Mouse (Mus musculus): ENCODE results near the gene CK137956. TPM values are rescaled to one million over a fixed set of nuclear protein-coding genes. Genes with fewer than 3 reads are reported as not detected.
A peak's percentile ranks its signal among the peaks of the same experiment; 100 is the strongest.

The CK137956 gene
- polyA plus RNA-seq, 1 experiment from 2014 or later, result 1.3 TPM

DNA sequence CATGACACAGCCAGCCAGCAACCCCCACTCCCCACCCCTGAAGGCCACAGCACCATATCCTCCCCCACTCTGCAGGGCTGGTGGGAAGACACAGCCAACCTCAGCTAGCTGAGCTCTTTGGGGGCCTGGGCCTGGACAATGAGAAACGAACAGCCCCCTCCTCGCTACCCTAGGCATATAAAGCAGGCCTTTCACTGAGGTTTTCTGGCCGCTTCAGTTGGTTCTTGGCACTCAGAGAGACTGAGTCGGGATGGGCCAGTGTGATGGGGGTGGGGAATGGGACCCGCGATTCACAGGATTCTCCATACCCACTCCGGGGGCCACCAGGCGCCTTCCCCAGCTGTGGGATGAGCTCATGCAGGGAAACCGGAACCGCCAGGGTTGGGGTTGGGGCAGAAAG is 15.1 kb upstream of the CK137956 start:
- H3K4me1 ChIP-seq (replicated peaks), result peaks cover 45% of the 10 kb centered on the region
- no peaks in the 10 kb centered on the region for H3K27me3 ChIP-seq
- H3K9ac ChIP-seq, result peak overlapping the region; percentile 59
- H3K27ac ChIP-seq (replicated peaks), result peak overlapping the region; percentile 91
- no peaks in the 10 kb centered on the region for H3K9me3 ChIP-seq
- 8% methylated on average over 10 of the region's 10 CpGs for WGBS
- H3K4me2 ChIP-seq, result peak overlapping the region; percentile 68
- H3K36me3 ChIP-seq, result no peaks in the 10 kb centered on the region
- ATAC-seq (ENCODE audit: low FRiP score, low read depth), result peak; percentile 83
- H3K4me3 ChIP-seq, result peak overlapping the region; percentile 51

DNA sequence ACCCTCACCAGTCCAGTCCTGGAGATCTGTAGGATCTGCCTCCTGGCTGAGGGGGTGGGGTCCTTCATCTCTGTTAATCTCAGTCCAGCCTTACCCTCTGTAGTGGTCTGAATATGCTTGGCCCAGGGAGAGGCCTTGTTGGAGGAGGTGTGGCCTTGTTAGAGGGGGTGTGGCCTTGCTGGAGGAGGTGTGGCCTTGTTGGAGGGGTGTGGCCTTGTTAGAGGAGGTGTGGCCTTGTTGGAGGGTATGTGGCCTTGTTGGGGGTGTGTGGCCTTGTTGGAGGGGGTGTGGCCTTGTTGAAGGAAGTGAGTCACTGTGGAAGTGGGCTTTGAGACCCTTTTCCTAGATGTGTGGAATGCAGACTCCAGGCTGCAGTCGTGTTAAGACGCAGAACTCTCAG is 13.7 kb upstream of the CK137956 start:
- H3K4me3 ChIP-seq, result no peak overlapping the region
- peaks cover 30% of the 10 kb centered on the region for H3K4me1 ChIP-seq (replicated peaks)
- no peak for ATAC-seq (ENCODE audit: low FRiP score, low read depth)
- H3K4me2 ChIP-seq, result no peak overlapping the region
- H3K27me3 ChIP-seq, result no peaks in the 10 kb centered on the region
- no peaks in the 10 kb centered on the region for H3K36me3 ChIP-seq
- H3K9me3 ChIP-seq, result no peaks in the 10 kb centered on the region
- H3K9ac ChIP-seq, result no peak overlapping the region
- 91% methylated on average over 2 of the region's 2 CpGs for WGBS
- H3K27ac ChIP-seq (replicated peaks), result no peak overlapping the region

DNA sequence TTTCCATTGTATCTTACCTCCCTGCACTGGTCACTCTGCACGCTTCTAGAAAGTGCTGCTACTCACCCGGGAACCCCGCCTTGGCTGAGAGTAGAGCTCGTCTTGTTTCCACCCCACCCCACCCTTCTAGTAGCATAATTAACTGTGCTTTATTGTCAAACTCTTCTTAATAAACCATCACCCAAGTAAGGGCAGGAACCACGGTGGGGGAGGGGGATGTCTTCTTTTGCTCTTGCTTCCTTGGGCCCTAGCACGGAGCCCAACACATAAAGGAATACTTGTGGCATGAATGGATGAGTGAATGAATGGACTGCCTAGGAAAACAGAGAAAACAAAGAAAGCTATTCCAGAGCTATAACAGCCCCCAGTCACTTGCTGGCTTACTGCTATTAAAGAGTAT is 10.4 kb upstream of the CK137956 start:
- WGBS, result 37% methylated on average over 6 of the region's 6 CpGs
- no peaks in the 10 kb centered on the region for H3K9me3 ChIP-seq
- H3K27ac ChIP-seq (replicated peaks), result no peak overlapping the region
- no peak overlapping the region for H3K9ac ChIP-seq
- no peak for ATAC-seq (ENCODE audit: low FRiP score, low read depth)
- H3K36me3 ChIP-seq, result no peaks in the 10 kb centered on the region
- H3K27me3 ChIP-seq, result no peaks in the 10 kb centered on the region
- peaks cover 9% of the 10 kb centered on the region for H3K4me1 ChIP-seq (replicated peaks)
- no peak overlapping the region for H3K4me2 ChIP-seq
- no peak overlapping the region for H3K4me3 ChIP-seq

DNA sequence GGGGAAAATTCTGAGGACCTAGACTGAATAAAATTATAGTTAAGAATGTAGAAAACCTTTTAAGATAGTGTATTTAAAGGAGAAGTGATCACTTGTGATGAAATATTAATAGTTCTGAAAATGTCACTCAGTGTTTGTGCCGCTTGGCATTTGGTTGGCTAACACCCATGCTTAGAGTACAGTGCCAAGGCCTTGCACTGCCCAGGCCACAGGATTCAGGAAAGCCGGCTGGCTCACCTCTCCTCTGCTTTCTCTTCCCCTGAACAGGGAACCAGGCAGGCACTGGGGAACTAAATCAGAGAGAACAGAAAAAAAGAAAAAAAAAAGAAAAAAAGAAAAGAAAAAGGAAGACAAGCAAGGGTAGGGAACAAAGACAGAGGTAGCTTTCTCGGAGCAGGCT is 2.2 kb upstream of the CK137956 start:
- no peak overlapping the region for H3K4me3 ChIP-seq
- ATAC-seq (ENCODE audit: low FRiP score, low read depth), result no peak
- H3K9ac ChIP-seq, result no peak overlapping the region
- H3K27me3 ChIP-seq, result peaks cover 12% of the 10 kb centered on the region; the same call in 1 of the 2 replicates
- WGBS, result 85% methylated on average over 3 of the region's 3 CpGs
- H3K9me3 ChIP-seq, result no peaks in the 10 kb centered on the region
- H3K27ac ChIP-seq (replicated peaks), result no peak overlapping the region
- H3K36me3 ChIP-seq, result no peaks in the 10 kb centered on the region
- no peak overlapping the region for H3K4me2 ChIP-seq
- H3K4me1 ChIP-seq (replicated peaks), result peaks cover 13% of the 10 kb centered on the region

DNA sequence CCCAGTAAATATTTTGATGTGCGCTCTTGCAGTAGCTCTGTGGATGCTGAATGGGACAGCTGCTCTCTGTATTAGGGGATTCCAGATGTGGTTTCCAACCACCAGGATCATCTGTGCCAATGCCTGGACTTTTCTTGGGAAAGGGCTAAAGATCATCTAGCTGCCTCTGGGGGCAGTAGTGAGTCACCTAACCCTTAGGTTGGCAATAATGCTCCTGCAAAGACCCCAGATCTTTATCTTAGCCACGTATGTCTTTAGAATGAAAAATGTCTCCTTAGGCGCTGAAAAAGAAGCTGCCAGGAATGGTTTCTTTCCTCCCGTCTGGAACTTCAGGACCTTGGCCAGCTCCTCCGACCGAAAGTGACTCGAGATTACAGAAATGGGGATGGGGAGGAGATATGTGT is 731 bp downstream of the CK137956 start:
- H3K27ac ChIP-seq (replicated peaks), result no peak overlapping the region
- peaks cover 12% of the 10 kb centered on the region; the same call in 1 of the 2 replicates for H3K27me3 ChIP-seq
- H3K4me1 ChIP-seq (replicated peaks), result peaks cover 13% of the 10 kb centered on the region
- WGBS, result 7% methylated on average over 7 of the region's 7 CpGs
- H3K9ac ChIP-seq, result no peak overlapping the region
- H3K36me3 ChIP-seq, result no peaks in the 10 kb centered on the region
- H3K4me2 ChIP-seq, result no peak overlapping the region
- no peak overlapping the region for H3K4me3 ChIP-seq
- no peak for ATAC-seq (ENCODE audit: low FRiP score, low read depth)
- H3K9me3 ChIP-seq, result no peaks in the 10 kb centered on the region

DNA sequence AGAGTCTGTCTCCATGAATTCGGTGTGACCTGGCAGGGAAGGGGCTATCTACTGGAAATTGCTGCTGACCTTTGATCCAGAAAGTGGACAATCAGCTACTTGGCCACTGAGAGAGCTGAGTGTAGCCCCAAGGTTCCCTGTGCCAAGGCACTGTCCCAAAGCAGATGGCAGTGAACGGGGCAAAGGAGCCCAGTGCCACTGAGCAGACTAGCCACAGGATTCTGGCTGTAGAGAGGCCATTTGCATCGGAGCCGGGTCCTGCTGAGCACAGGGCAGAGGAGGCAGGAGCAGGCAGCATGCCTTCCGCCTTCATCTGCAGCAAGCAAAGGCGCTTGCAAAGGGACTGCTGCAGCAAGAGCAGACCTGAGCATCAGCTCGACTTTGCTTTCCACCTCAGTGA is 1.6 kb downstream of the CK137956 start:
- no peak overlapping the region for H3K4me3 ChIP-seq
- 20% methylated on average over 7 of the region's 7 CpGs for WGBS
- H3K27ac ChIP-seq (replicated peaks), result no peak overlapping the region
- no peak overlapping the region for H3K4me2 ChIP-seq
- no peak for ATAC-seq (ENCODE audit: low FRiP score, low read depth)
- H3K27me3 ChIP-seq, result peaks cover 12% of the 10 kb centered on the region; the same call in 1 of the 2 replicates
- H3K9me3 ChIP-seq, result no peaks in the 10 kb centered on the region
- no peak overlapping the region for H3K9ac ChIP-seq
- no peaks in the 10 kb centered on the region for H3K36me3 ChIP-seq
- H3K4me1 ChIP-seq (replicated peaks), result peaks cover 13% of the 10 kb centered on the region

DNA sequence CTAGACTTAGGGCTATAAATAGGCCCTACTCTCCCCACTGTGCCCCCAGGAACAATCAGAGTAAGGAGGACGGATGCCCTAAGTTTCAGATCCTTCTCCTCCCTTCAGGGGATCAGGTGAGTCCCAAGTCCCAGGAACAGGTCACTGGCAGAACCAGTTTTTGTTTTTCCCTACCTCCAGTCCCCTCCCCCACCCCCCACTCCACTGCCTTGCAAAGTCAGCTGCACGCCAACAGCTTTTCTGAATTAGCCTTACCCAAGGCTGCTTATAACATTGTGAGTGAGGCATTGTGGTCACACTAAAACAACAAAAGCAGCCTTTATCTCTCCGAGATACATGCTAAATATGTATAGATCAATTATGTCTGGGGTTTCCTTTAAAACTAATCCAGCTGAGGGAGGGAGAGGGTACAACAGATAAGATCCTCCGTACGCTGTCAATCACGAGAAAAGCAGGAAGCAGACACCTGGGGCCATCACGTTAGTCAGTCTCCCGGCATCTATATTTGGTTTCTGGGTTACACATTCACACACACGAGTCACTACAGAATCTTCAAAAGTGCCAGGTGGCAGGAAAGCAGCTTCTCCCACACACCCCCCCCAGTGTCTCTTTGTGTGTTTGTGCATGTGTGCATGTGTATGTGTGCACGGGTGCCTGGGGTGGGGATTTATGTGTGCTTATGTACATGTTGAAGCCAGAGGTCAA is 17.6 kb downstream of the CK137956 start:
- Histone ChIP-seq H3K27me3 (no peaks in the 10 kb centered on the region), H3K9me3 (no peaks in the 10 kb centered on the region), H3K4me2 (no peak overlapping the region), H3K4me3 (no peak overlapping the region), H3K36me3 (no peaks in the 10 kb centered on the region), H3K9ac (no peak overlapping the region), H3K4me1 (replicated peaks) (no peaks in the 10 kb centered on the region), H3K27ac (replicated peaks) (no peak overlapping the region)
- no peak for ATAC-seq (ENCODE audit: low FRiP score, low read depth)
- WGBS, result 52% methylated on average over 10 of the region's 10 CpGs

DNA sequence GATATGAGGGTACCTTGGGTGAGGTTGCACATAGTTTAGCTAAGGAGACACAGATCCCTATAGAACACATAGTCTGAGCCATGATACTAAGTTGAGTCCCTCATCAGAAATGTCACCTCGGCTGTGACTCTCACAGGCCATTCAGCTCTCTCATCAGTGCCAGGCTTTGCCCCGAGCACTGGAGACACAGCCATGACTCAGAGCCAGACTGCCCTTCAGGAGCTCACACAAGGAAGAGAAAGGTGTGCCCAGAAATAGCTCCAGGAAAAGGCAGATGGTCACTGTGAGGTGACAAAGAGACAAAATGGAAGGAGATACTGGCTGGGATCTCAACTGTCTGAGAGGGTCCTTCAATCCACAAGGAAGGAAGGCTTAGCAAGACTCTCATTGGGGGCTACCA is 23.1 kb downstream of the CK137956 start:
- H3K27me3 ChIP-seq, result no peaks in the 10 kb centered on the region
- no peaks in the 10 kb centered on the region for H3K9me3 ChIP-seq
- no peak overlapping the region for H3K4me2 ChIP-seq
- no peaks in the 10 kb centered on the region for H3K36me3 ChIP-seq
- H3K27ac ChIP-seq (replicated peaks), result no peak overlapping the region
- no peak overlapping the region for H3K9ac ChIP-seq
- no peak for ATAC-seq (ENCODE audit: low FRiP score, low read depth)
- 88% methylated on average over 2 of the region's 2 CpGs for WGBS
- no peaks in the 10 kb centered on the region for H3K4me1 ChIP-seq (replicated peaks)
- no peak overlapping the region for H3K4me3 ChIP-seq

DNA sequence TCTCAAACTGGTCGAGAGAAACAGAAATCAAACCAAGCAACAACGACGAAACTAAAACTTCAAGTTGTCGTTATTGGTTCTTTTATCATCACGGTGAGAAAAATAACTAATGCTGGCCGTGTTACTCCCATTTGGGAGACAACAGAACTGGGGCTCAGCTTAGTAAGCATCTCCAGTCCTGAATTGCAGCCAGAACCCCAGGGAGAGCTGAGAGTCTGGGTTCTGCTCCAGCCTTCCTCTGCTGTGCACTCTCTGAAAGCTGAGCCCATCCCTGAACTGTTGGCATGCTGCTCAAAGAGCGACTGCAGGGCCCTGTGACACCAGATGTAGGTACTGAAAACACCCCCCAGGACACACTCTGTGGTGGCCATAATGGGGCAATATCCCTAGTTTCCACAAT is 33.3 kb downstream of the CK137956 start:
- ATAC-seq (ENCODE audit: low FRiP score, low read depth), result no peak
- H3K4me1 ChIP-seq (replicated peaks), result no peaks in the 10 kb centered on the region
- H3K4me2 ChIP-seq, result no peak overlapping the region
- H3K4me3 ChIP-seq, result no peak overlapping the region
- H3K27ac ChIP-seq (replicated peaks), result no peak overlapping the region
- no peaks in the 10 kb centered on the region for H3K27me3 ChIP-seq
- H3K36me3 ChIP-seq, result no peaks in the 10 kb centered on the region
- WGBS, result 81% methylated on average over 7 of the region's 7 CpGs
- no peaks in the 10 kb centered on the region for H3K9me3 ChIP-seq
- no peak overlapping the region for H3K9ac ChIP-seq

DNA sequence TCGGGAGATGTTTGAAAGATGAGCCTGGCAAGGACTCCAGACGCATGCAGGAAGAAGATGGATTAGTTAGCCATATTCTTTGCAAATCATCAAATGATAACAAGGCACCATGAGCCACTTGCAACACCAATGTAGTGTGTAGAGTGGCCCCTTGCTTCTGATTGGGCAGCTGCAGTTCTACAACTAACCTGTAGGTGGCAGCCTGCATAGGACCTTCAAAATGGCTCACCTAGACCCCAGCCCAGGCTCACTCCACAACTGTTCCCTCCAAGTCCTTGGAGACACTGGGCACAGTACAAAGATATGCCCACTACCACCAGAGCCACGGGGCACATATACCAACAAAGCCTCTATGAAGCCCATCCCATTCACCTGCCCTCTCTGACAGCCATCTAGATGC is 35.4 kb downstream of the CK137956 start:
- Histone ChIP-seq H3K4me1 (replicated peaks) (no peaks in the 10 kb centered on the region), H3K4me2 (no peak overlapping the region), H3K9me3 (no peaks in the 10 kb centered on the region), H3K4me3 (no peak overlapping the region), H3K9ac (no peak overlapping the region), H3K36me3 (no peaks in the 10 kb centered on the region), H3K27me3 (no peaks in the 10 kb centered on the region), H3K27ac (replicated peaks) (no peak overlapping the region)
- 49% methylated on average over 3 of the region's 3 CpGs for WGBS
- no peak for ATAC-seq (ENCODE audit: low FRiP score, low read depth)

DNA sequence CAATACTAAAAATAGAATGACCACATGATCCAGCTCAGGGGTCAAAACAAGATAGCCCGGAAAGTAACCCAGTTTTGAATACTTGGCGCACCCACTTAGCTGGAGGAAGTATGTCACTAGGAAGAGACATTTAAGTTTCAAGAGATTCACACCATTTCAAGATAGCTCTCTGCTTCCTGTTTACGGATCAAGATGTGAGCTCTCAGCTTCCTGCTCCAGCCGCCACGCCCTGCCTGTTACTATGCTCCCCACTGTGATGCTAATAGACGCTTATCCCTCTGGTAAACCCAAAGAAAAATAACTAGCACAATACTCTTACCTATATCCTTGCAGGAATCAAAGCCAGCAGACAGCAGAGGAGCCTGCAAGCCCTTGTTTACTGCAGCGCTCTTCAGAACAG is 57.2 kb downstream of the CK137956 start:
- H3K27me3 ChIP-seq, result no peaks in the 10 kb centered on the region
- 85% methylated on average over 7 of the region's 7 CpGs for WGBS
- H3K4me3 ChIP-seq, result no peak overlapping the region
- H3K27ac ChIP-seq (replicated peaks), result no peak overlapping the region
- ATAC-seq (ENCODE audit: low FRiP score, low read depth), result no peak
- no peak overlapping the region for H3K9ac ChIP-seq
- no peaks in the 10 kb centered on the region for H3K36me3 ChIP-seq
- H3K4me2 ChIP-seq, result no peak overlapping the region
- H3K9me3 ChIP-seq, result no peaks in the 10 kb centered on the region
- H3K4me1 ChIP-seq (replicated peaks), result no peaks in the 10 kb centered on the region

DNA sequence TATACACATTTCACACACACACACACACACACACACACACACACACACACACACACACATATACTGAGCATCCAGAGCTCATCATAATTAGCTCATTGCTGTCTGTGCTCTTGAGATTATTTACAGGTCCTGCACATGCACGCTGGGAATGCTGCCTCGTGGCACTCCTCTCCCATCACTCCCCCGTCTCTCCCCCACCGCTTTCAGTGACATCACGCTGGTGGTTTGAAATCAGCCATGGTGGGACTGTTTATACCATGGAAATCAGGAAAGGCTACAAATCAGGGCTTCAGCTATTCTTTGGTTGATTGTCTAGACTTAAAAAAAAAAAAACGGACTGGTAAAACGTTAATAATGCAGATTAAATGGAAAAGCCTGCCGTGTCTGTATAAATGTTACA is 63.6 kb downstream of the CK137956 start:
- Histone ChIP-seq H3K36me3 (no peaks in the 10 kb centered on the region), H3K4me1 (replicated peaks) (peaks cover 7% of the 10 kb centered on the region; the same call in 1 of the 2 replicates), H3K9me3 (no peaks in the 10 kb centered on the region), H3K9ac (no peak overlapping the region), H3K4me3 (no peak overlapping the region), H3K27ac (replicated peaks) (no peak overlapping the region), H3K4me2 (peak overlapping the region; percentile 27), H3K27me3 (no peaks in the 10 kb centered on the region)
- peak; percentile 19; the same call in 1 of the 2 replicates for ATAC-seq (ENCODE audit: low FRiP score, low read depth)
- WGBS, result 35% methylated on average over 8 of the region's 8 CpGs

DNA sequence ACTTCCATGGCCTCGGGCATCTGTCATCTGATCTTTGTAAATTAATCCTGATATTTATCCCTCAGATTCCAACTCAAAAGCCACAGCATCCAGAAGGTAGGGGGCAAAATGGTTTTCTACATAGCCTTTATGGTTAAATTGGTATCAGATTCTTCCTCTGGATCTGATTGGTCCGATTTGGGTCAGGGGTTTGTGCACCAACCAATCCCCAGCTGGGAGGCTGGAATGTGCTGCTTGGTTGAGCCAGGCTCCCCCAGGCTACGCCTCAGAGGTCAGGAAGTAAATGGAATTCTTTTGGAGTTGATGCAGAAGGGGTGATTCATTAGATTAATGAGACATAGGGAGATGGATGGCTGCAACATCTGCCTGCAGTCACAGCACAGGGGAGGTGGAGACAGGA is 66.8 kb downstream of the CK137956 start:
- no peaks in the 10 kb centered on the region for H3K27me3 ChIP-seq
- 69% methylated on average over 3 of the region's 3 CpGs for WGBS
- H3K4me3 ChIP-seq, result no peak overlapping the region
- no peak for ATAC-seq (ENCODE audit: low FRiP score, low read depth)
- peaks cover 7% of the 10 kb centered on the region; the same call in 1 of the 2 replicates for H3K4me1 ChIP-seq (replicated peaks)
- no peaks in the 10 kb centered on the region for H3K36me3 ChIP-seq
- no peak overlapping the region for H3K9ac ChIP-seq
- no peaks in the 10 kb centered on the region for H3K9me3 ChIP-seq
- no peak overlapping the region for H3K4me2 ChIP-seq
- H3K27ac ChIP-seq (replicated peaks), result no peak overlapping the region
